Mouse (Mus musculus) heart, postnatal 0 days (tissue): Measurements from ENCODE around the gene Mras. TPM values are rescaled to one million over a fixed set of nuclear protein-coding genes. Genes with fewer than 3 reads are reported as not detected.
A peak's percentile ranks its signal among the peaks of the same experiment; 100 is the strongest.

ENCODE experiments used
- ATAC-seq: fragments of 200-750 bp; cut with Nextera tagmentation; 2 replicates; pipeline ENCODE4 v1.8.0; 2017; ENCODE audit warnings: low read depth, moderate number of reproducible peaks, moderate library complexity; ENCODE audit not compliant: insufficient read depth
- DNase-seq: peaks from one replicate; pipeline ENCODE4 v3.0.0-alpha.2; 2016; ENCODE audit warnings: low spot score
- H3K27ac ChIP-seq: fragments of 300-500 bp; sonication (generic); 2 replicates; pipeline ENCODE4 v1.5.1; 2014; ENCODE audit warnings: low read depth, mild to moderate bottlenecking
- H3K27me3 ChIP-seq: fragments of 300-500 bp; sonication (generic); 2 replicates; pipeline ENCODE4 v1.6.1; 2014; ENCODE audit warnings: low read length, mixed read lengths; ENCODE audit not compliant: control insufficient read depth, insufficient read depth
- H3K36me3 ChIP-seq: fragments of 300-500 bp; sonication (generic); replicated peaks from 2 replicates; pipeline ENCODE4 v1.6.1; 2014; ENCODE audit warnings: low read length, mixed read lengths; ENCODE audit not compliant: control insufficient read depth, insufficient read depth
- H3K4me1 ChIP-seq: fragments of 300-500 bp; sonication (generic); 2 replicates; pipeline ENCODE4 v1.6.1; 2014; ENCODE audit warnings: antibody characterized with exemption; ENCODE audit not compliant: control insufficient read depth, insufficient read depth
- H3K4me2 ChIP-seq: fragments of 300-500 bp; sonication (generic); 2 replicates; pipeline ENCODE4 v1.6.1; 2014; ENCODE audit warnings: low read depth, mild to moderate bottlenecking, low read length, moderate library complexity
- H3K4me3 ChIP-seq: fragments of 300-500 bp; sonication (generic); 2 replicates; pipeline ENCODE4 v1.5.1; 2014; ENCODE audit warnings: low read depth, low read length
- H3K9ac ChIP-seq: fragments of 300-500 bp; sonication (generic); replicated peaks from 2 replicates; pipeline ENCODE4 v1.6.1; 2014; ENCODE audit warnings: low read depth, low read length, mixed read lengths
- H3K9me3 ChIP-seq: fragments of 300-500 bp; sonication (generic); replicated peaks from 2 replicates; pipeline ENCODE4 v1.6.1; 2016; ENCODE audit warnings: low read length; ENCODE audit not compliant: control insufficient read depth
- CTCF ChIP-seq: IDR thresholded peaks from 2 replicates; pipeline ENCODE4 v1.5.1; 2016; ENCODE audit warnings: antibody characterized with exemption, control low read depth, low read depth
- EP300 ChIP-seq: IDR thresholded peaks from 2 replicates; pipeline ENCODE4 v1.6.1; 2016; ENCODE audit warnings: antibody characterized with exemption, low read depth
- WGBS: fragments of 180-500 bp; shearing (Covaris S2); extraction: QIAGEN DNeasy Blood & Tissue Kit; methylation state at CpG from one replicate; pipeline ENCODE4 v1.1.7; 2014; 5-methylcytosine and 5-hydroxymethylcytosine counted together
- polyA plus RNA-seq: library from polyadenylated mRNA; unstranded; fragments of >200 nt; fragmentation: Nextera tagmentation; extraction: Ambion mirVana; gene quantifications from 2 replicates; pipeline ENCODE4 v1.2.1, GENCODE M21; 2015
- total RNA-seq: library from RNA; depleted of rRNA; stranded (reverse); fragments of >200 nt; gene quantifications from 2 replicates; pipeline ENCODE4 v1.2.3, GENCODE M21; 2014; ENCODE audit warnings: low replicate concordance

Mras gene
- total and polyA plus RNA-seq, 2 experiments from 2014 or later: 13.0 to 15.8 TPM

DNA sequence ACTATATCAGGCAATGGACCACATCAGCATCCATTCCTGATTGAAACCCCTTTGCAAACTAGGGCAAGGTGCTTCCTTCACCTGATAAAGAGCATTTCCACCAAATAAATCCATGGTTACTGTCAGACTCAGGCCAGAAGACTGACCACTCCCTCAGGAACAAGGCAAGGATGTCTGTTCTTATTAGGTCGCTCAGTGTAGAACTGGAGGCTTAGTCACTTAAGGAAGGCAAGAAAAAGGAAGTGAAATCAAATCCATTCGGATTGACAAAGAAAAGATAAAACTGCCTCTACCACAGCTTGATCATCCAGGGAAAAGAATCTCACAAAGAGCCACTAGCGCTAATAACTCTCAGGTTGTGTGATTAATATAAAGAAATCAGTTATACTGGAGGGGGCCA, 27.9 kb downstream of the Mras start:
- H3K4me1 ChIP-seq: peaks cover 11% of the 10 kb centered on the region
- H3K36me3 ChIP-seq: no peaks in the 10 kb centered on the region; the same call in 1 of the 2 replicates
- no peaks in the 10 kb centered on the region for H3K27me3 ChIP-seq
- ATAC-seq: no peak
- H3K4me3 ChIP-seq: no peak overlapping the region
- H3K4me2 ChIP-seq: no peak overlapping the region
- WGBS: 74% methylated on average over 3 of the region's 3 CpGs
- H3K27ac ChIP-seq: no peak overlapping the region
- H3K9me3 ChIP-seq: no peaks in the 10 kb centered on the region
- DNase-seq: no peak
- TF ChIP-seq EP300: no peak
- TF ChIP-seq CTCF: no peak
- no peak overlapping the region for H3K9ac ChIP-seq

- DNase-seq: no peak
- WGBS: 38% methylated on average over 9 of the region's 9 CpGs
- ATAC-seq: 0 out of 2 replicates have a peak, but pooled peaks have one; percentile 8
Measured at GRCm38 (mm10) chr9:99401288-99401974, 35.8 kb downstream of the Mras start.

DNA sequence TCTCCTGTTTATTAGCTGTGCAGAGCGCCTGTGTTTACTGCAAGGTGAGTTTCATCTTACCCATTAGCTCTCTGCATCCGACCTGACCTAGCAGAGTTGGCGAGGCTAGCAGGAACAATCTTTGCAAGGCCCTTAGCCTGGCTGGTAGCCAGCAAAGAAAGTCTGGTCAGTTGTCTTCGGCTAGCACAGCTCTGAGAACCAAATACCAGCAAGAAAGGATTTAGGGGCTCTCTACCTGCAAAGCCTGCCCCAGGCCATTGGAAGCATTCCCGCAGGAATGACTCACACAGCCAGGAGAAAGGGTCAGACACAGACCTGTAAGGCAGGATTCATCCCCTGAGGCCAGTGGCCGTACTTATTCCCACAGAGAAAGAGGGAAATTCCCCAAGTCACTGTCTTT, 36.4 kb downstream of the Mras start:
- no peaks in the 10 kb centered on the region for H3K9me3 ChIP-seq
- no peak for TF ChIP-seq EP300
- H3K9ac ChIP-seq: no peak overlapping the region
- DNase-seq (no peak), ATAC-seq (no peak)
- no peak overlapping the region for H3K4me3 ChIP-seq
- peaks cover 13% of the 10 kb centered on the region for H3K4me1 ChIP-seq
- no peaks in the 10 kb centered on the region for H3K36me3 ChIP-seq
- H3K4me2 ChIP-seq: no peak overlapping the region
- H3K27me3 ChIP-seq: no peaks in the 10 kb centered on the region
- WGBS: 62% methylated on average over 6 of the region's 6 CpGs
- no peak overlapping the region for H3K27ac ChIP-seq

More at GRCm38 (mm10) chr9:99401288-99401974, 35.8 kb downstream of the Mras start:
- Histone ChIP-seq H3K36me3 (no peaks in the 10 kb centered on the region), H3K4me3 (no peak overlapping the region), H3K27me3 (no peaks in the 10 kb centered on the region), H3K4me2 (no peak overlapping the region), H3K9ac (no peak overlapping the region), H3K4me1 (peaks cover 13% of the 10 kb centered on the region), H3K9me3 (no peaks in the 10 kb centered on the region), H3K27ac (no peak overlapping the region)
- TF ChIP-seq CTCF (no peak), EP300 (no peak)

GRCm38 (mm10) chr9:99397056-99397815, 39.9 kb downstream of the Mras start:
- peaks cover 13% of the 10 kb centered on the region for H3K4me1 ChIP-seq
- no peak overlapping the region for H3K27ac ChIP-seq
- ATAC-seq: peak; percentile 39; the same call in 1 of the 2 replicates
- H3K4me2 ChIP-seq: no peak overlapping the region
- no peaks in the 10 kb centered on the region for H3K27me3 ChIP-seq
- no peak for TF ChIP-seq CTCF
- no peak overlapping the region for H3K9ac ChIP-seq
- H3K4me3 ChIP-seq: no peak overlapping the region
- no peaks in the 10 kb centered on the region for H3K9me3 ChIP-seq
- DNase-seq: no peak
- peaks cover 10% of the 10 kb centered on the region for H3K36me3 ChIP-seq
- 62% methylated on average over 13 of the region's 13 CpGs for WGBS

GRCm38 (mm10) chr9:99394366-99394765, 42.8 kb downstream of the Mras start:
- peaks cover 18% of the 10 kb centered on the region for H3K36me3 ChIP-seq
- no peaks in the 10 kb centered on the region for H3K9me3 ChIP-seq
- no peak overlapping the region for H3K4me2 ChIP-seq
- no peak for TF ChIP-seq EP300
- no peak for TF ChIP-seq CTCF
- no peaks in the 10 kb centered on the region for H3K27me3 ChIP-seq
- DNase-seq: no peak
- H3K27ac ChIP-seq: no peak overlapping the region
- whole genome bisulfite sequencing: 64% methylated on average over 11 of the region's 11 CpGs
- H3K4me1 ChIP-seq: no peaks in the 10 kb centered on the region
- no peak overlapping the region for H3K9ac ChIP-seq
- no peak for ATAC-seq
- H3K4me3 ChIP-seq: no peak overlapping the region
